Mouse (Mus musculus): ENCODE data around the gene Zmynd19. TPM values are rescaled to one million over a fixed set of nuclear protein-coding genes. Genes with fewer than 3 reads are reported as not detected.
"Not testable (repeated sequence)": the region's sequence is repeated elsewhere in the genome, so short reads cannot be mapped to it uniquely, and the experiment has no call there.

Zmynd19 gene
- polyA plus RNA-seq, 1 experiment from 2014 or later: 17.6 TPM

DNA sequence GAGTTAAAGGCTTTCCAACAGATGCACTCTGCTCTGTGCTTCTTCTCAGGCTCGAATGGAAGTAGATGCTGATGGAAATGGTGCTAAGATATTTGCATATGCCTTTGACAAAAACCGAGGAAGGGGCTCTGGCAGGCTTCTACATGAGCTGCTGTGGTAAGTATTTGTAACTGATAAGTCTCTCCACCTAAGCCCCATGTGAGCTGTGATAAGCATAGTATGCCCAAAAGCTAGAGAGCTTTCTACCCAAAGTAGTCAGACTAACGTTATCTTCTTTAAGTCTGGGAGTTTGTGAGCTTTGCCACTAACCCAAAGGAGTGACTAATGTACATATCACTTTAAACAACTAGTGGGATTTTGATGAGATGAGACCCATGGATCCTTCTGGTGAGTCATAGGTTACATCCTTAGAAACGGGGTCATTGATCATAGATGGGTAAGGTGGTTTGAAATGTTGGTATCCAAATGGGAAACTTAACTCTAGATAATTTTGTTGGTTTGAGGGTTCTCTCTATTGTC is 3.0 kb downstream of the Zmynd19 start:
- Histone ChIP-seq H3K4me3 (no peak overlapping the region), H3K27me3 (no peaks in the 10 kb centered on the region), H3K4me1 (peaks cover 15% of the 10 kb centered on the region), H3K9me3 (no peaks in the 10 kb centered on the region), H3K36me3 (peaks cover 58% of the 10 kb centered on the region), H3K9ac (no peak overlapping the region), H3K4me2 (replicated peaks) (no peak overlapping the region), H3K27ac (no peak overlapping the region)
- no peak for ATAC-seq (ENCODE audit: low FRiP score, low read depth)
- 84% methylated on average over 4 of the region's 4 CpGs for WGBS

DNA sequence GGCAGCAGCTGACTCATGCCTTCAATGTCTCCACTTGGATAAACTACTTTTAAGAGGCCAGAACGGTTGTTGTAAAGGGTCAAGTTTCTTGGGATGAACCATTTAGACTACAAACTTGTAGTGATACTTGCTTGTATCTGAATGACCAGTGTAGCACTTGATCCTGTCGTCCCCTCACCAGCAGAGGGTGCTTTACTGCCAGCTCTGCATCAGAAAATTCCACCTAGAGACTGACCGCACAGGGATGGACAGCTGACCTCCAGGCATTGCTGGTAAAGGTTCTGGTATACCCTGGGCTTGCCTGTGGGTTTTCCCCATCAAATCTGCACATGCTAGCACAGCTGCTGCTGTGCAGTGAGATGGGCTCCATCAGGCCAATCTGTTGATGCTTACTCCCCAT is 11.3 kb downstream of the Zmynd19 start:
- H3K27me3 ChIP-seq: no peaks in the 10 kb centered on the region
- no peaks in the 10 kb centered on the region for H3K9me3 ChIP-seq
- no peak overlapping the region for H3K4me3 ChIP-seq
- no peak overlapping the region for H3K9ac ChIP-seq
- no peak overlapping the region for H3K27ac ChIP-seq
- peaks cover 12% of the 10 kb centered on the region for H3K4me1 ChIP-seq
- no peak overlapping the region for H3K4me2 ChIP-seq (replicated peaks)
- peaks cover 73% of the 10 kb centered on the region for H3K36me3 ChIP-seq
- no peak for ATAC-seq (ENCODE audit: low FRiP score, low read depth)
- WGBS: 35% methylated on average over 3 of the region's 3 CpGs

DNA sequence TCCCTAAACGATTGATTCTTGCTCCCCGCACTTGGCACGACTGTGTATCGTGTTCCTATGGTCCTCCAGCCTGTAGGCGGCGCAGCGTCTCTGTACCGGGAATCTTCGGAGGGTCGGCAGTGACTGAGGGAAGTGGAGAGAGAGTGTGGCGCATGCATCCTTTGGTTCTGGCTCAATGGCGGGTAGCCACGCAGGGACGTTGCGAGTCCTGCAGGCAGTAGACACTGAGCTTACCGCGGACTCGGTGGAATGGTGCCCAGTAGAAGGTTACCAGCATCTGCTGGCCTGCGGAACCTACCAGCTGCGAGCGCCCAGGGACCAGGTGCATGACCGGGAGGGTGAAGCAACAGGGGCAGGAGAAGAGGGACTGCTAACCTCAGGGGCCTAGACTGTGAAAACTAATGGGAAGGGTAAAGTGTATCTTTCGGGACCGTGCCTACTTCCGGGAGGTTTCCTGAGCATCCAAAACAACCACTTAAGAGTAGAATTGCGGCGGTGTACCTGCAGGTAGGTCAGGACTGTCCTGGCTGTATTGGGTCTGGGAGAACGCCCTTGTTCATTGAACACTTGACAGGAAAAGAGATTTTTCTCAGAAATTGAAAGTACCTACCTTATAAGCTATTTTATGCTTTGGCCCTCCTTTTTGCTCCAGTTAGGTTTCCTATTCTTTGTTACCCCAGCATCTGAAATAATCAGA is 12.9 kb downstream of the Zmynd19 start, which contains the start of gene Dph7:
Gene Dph7, plus strand, starts transcription at position 97 of the 697 bp plus-strand sequence.
- Histone ChIP-seq H3K4me2 (replicated peaks) (peak within 1 kb of the TSS; percentile 71), H3K27me3 (no peaks in the 10 kb centered on the region), H3K9me3 (no peaks in the 10 kb centered on the region), H3K36me3 (peaks cover 71% of the 10 kb centered on the region), H3K4me1 (peaks cover 12% of the 10 kb centered on the region), H3K9ac (peak within 1 kb of the TSS; percentile 90), H3K4me3 (peak within 1 kb of the TSS; percentile 87), H3K27ac (no peak within 1 kb of the TSS)
- 1% methylated on average over 28 of the region's 28 CpGs for whole genome bisulfite sequencing
- peak; percentile 89 for ATAC-seq (ENCODE audit: low FRiP score, low read depth)

DNA sequence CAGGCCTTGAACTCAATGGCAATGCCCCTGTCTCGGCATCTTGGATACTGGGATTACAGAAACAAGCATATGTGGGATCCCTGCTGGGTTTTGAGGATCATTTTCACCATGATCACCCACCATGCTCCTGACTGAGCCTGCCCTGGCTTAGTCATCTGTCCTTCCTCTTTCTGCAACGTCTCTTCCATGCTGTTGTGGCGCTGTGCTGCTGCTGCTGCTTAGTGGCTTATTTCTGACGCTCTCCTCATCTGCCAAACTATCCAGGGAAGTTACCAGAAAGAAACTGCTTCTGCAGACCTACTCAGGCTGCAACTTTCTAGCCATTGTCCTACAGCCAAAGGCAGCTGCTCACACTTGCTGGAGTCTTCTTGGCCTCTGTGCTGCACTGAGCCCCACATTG is 20.8 kb downstream of the Zmynd19 start:
- no peak overlapping the region for H3K4me2 ChIP-seq (replicated peaks)
- ATAC-seq (ENCODE audit: low FRiP score, low read depth): no peak
- H3K4me1 ChIP-seq: peaks cover 13% of the 10 kb centered on the region
- H3K9ac ChIP-seq: no peak overlapping the region
- H3K27ac ChIP-seq: no peak overlapping the region
- peaks cover 75% of the 10 kb centered on the region for H3K36me3 ChIP-seq
- WGBS: 83% methylated on average over 4 of the region's 4 CpGs
- H3K9me3 ChIP-seq: no peaks in the 10 kb centered on the region
- H3K4me3 ChIP-seq: no peak overlapping the region
- no peaks in the 10 kb centered on the region for H3K27me3 ChIP-seq

DNA sequence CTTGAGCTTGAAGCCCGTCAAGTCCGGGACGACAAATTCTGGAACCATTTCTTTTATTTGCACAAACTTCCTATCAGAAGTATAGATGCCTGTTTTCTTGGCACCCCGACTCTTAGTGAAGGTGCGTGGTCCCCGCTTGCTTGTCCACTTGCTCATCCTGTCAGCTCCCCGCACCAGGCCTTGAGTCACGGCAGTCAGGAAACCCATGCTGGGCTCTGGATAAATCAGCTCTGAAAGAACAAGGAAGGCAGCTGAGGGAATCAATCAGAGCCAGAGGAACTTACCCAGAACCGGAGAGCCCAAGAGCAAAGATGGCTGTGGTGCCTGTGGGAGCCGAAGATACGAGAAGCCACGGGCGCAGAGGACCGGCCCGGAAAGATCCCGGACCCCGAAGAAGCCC is 24.9 kb downstream of the Zmynd19 start:
- Histone ChIP-seq H3K4me2 (replicated peaks) (peak overlapping the region; percentile 97), H3K36me3 (peaks cover 40% of the 10 kb centered on the region), H3K9ac (peak overlapping the region; percentile 86), H3K4me3 (peak overlapping the region; percentile 82), H3K27ac (peak overlapping the region; percentile 81; the same call in 1 of the 2 replicates), H3K4me1 (peaks cover 18% of the 10 kb centered on the region)
- under 1% methylated on average over 17 of the region's 17 CpGs for WGBS
- not testable (repeated sequence) for H3K27me3 ChIP-seq; H3K9me3 ChIP-seq; ATAC-seq (ENCODE audit: low FRiP score, low read depth)

DNA sequence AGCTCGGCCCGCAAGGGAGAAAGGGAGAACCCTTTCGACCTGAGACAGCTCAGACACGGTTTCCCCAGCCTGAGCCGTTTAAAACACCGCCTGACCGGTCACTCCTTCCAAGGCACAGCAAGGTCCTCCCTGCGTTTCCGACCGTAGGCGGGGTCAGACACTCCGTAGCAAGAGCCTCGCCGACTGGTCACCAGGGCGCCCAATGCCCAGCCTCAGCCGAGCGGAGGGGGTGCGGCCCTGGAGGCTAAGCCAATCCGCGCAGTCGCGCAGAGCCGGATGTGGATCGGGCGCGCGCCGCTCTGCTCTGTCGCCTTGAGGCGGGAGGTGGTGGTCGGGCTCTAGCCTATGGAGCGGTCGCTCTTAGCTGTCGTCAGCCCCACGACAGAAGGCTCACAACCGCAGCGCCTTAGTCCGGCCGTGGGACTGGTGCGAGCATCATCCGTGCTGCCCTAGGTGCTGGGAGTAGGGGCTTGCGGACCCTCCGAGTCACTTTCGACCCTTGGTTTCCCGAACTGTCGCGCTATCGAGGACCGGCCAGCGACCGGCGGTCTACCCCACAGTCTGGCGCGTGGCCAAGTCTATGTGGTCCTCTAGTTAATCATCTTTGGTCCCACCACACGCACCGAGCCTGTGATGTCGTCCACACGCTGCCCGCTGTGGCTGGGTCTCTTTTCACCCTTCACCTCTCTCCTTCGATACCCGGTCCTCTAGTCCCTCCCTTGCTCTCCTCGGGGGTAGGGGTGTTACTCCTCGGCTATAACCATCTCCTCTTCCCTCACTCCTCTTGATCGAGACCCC is 25.5 kb downstream of the Zmynd19 start, which contains the start of gene Mrpl41:
Gene Mrpl41, minus strand, starts transcription at position 193 of the 798 bp plus-strand sequence.
- Histone ChIP-seq H3K27me3 (no peaks in the 10 kb centered on the region), H3K27ac (peak within 1 kb of the TSS; percentile 86), H3K36me3 (peaks cover 34% of the 10 kb centered on the region), H3K4me2 (replicated peaks) (peak within 1 kb of the TSS; percentile 97), H3K9ac (peak within 1 kb of the TSS; percentile 86), H3K4me3 (peak within 1 kb of the TSS; percentile 82), H3K4me1 (peaks cover 18% of the 10 kb centered on the region), H3K9me3 (no peaks in the 10 kb centered on the region)
- under 1% methylated on average over 63 of the region's 64 CpGs for WGBS
- peak; percentile 99 for ATAC-seq (ENCODE audit: low FRiP score, low read depth)

DNA sequence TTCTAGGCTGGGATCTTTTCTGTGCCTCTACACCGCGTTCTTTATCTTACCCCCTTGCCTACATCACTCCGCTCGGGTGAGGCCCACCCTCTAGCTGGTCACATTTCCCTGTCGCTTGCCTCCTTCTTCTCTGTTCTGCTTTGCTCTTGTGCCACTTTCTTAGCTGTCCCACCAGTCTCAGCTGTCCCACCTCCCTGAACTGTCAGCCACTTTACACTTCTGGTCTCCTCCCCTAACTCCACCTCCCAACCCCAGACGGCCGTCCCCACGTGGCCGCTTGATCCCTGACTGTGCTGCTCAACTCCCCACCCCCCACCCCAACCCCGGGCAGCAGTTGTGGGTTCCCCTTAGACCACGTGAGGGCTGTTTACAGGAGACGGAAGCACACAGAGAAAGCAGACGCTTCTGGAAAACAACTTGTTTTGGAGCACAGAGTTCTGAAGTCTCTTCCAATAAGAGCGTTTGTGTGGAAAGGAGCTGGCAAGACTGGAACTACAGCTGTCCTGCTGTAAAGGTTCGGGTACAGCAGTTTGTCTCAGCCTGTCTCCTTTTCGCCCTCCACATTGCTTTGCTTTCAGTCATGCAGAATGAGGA is 26.2 kb downstream of the Zmynd19 start, which contains the start of gene Pnpla7:
Gene Pnpla7, plus strand, starts transcription at position 330 of the 594 bp plus-strand sequence.
- H3K4me3 ChIP-seq: peak within 1 kb of the TSS; percentile 82
- ATAC-seq (ENCODE audit: low FRiP score, low read depth): peak; percentile 57
- no peaks in the 10 kb centered on the region for H3K27me3 ChIP-seq
- H3K9ac ChIP-seq: peak within 1 kb of the TSS; percentile 86
- H3K9me3 ChIP-seq: no peaks in the 10 kb centered on the region
- peaks cover 27% of the 10 kb centered on the region for H3K36me3 ChIP-seq
- peak within 1 kb of the TSS; percentile 86 for H3K27ac ChIP-seq
- H3K4me2 ChIP-seq (replicated peaks): peak within 1 kb of the TSS; percentile 97
- WGBS: under 1% methylated on average over 16 of the region's 16 CpGs
- peaks cover 18% of the 10 kb centered on the region for H3K4me1 ChIP-seq

DNA sequence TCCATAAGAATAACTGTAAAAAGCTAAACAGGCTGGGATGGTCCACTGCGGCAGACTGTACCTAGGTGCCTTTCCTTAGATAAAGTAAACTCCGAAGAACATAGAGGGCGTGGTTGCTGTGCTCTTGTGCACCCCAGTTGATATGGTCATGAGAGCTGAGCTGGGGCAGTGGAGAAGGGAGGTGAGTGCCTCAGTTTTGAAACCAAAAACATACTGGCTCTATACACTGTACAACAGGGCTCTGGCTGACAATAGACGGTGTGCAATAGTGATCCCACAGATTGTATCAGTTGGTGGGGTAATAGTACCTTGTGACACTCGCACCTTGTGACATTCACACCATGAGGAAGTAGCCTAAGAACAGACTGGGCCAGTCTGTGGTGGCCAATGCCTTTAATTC is 27.4 kb downstream of the Zmynd19 start:
- no peaks in the 10 kb centered on the region for H3K9me3 ChIP-seq
- no peak for ATAC-seq (ENCODE audit: low FRiP score, low read depth)
- WGBS: 90% methylated on average over 5 of the region's 5 CpGs
- peaks cover 15% of the 10 kb centered on the region for H3K36me3 ChIP-seq
- no peak overlapping the region for H3K4me3 ChIP-seq
- H3K9ac ChIP-seq: no peak overlapping the region
- no peak overlapping the region for H3K27ac ChIP-seq
- no peak overlapping the region for H3K4me2 ChIP-seq (replicated peaks)
- H3K27me3 ChIP-seq: no peaks in the 10 kb centered on the region
- H3K4me1 ChIP-seq: peaks cover 18% of the 10 kb centered on the region

DNA sequence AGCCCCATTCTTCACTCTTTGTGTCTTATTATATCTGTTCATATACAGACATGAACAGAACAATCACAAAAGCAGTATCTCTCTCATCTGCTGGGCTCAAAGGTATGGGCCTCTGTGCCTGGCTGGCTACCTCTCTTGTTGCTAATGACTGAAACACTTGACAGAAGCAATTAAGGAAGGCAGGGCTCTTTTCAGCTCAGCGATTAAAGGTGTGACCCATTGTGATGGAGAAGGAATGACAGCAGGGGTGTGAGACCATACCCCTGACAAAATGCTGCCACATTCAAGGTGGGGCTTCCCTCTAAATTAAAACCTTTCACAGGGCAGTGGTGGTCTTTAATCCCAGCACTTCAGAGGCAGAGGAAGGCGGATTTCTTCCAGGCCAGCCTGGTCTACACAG is 38.2 kb downstream of the Zmynd19 start:
- H3K4me1 ChIP-seq: no peaks in the 10 kb centered on the region
- no peaks in the 10 kb centered on the region for H3K27me3 ChIP-seq
- 42% methylated on average over 2 of the region's 2 CpGs for WGBS
- H3K4me2 ChIP-seq (replicated peaks): no peak overlapping the region
- H3K27ac ChIP-seq: no peak overlapping the region
- H3K9me3 ChIP-seq: no peaks in the 10 kb centered on the region
- H3K36me3 ChIP-seq: peaks cover 14% of the 10 kb centered on the region
- no peak overlapping the region for H3K9ac ChIP-seq
- H3K4me3 ChIP-seq: no peak overlapping the region
- ATAC-seq (ENCODE audit: low FRiP score, low read depth): no peak

DNA sequence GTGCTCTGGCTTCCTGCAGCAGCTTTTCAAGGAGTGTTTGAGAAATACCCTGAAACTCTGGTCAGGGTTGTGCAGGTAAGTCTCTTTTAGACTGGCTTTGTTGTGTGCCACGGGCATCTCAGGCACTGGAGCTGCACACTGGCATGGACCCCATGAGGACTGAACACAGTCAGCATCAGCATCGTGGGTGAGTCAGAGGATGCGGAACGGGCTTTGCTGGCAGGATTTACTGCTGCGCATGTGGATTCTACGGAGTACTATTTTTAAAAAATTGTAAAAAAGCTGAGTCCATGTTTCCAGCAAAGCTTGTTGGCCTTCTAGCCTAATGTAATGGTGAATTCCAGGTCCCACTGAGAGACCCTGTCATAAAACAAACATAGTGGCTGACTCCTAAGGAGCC is 45.7 kb downstream of the Zmynd19 start:
- WGBS: 93% methylated on average over 6 of the region's 6 CpGs
- H3K27ac ChIP-seq: no peak overlapping the region
- no peak overlapping the region for H3K9ac ChIP-seq
- no peak overlapping the region for H3K4me2 ChIP-seq (replicated peaks)
- H3K9me3 ChIP-seq: no peaks in the 10 kb centered on the region
- no peak for ATAC-seq (ENCODE audit: low FRiP score, low read depth)
- H3K27me3 ChIP-seq: no peaks in the 10 kb centered on the region
- H3K36me3 ChIP-seq: no peaks in the 10 kb centered on the region; the same call in 1 of the 2 replicates
- no peak overlapping the region for H3K4me3 ChIP-seq
- no peaks in the 10 kb centered on the region for H3K4me1 ChIP-seq

DNA sequence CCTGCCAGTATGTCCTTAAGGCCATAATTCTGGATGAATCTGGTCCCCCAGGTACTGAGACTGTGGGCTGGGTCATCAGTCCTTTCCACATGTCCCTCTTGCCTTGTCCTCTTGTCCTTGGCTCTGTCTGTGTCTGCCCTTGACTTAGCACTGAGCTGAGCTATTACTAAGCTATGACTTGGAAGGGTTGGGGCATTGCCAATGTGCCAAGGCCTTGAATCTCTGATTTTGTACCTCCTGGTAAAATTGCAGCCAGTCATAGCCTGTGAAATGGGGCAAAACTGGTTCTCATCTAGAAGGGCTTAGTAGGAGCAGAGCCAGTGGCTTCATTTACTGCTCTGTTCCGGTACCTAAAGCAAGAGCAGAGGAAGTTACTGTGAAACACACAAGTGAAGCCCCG is 46.9 kb downstream of the Zmynd19 start:
- Histone ChIP-seq H3K27ac (no peak overlapping the region), H3K4me3 (no peak overlapping the region), H3K9me3 (no peaks in the 10 kb centered on the region), H3K4me1 (no peaks in the 10 kb centered on the region), H3K4me2 (replicated peaks) (no peak overlapping the region), H3K27me3 (no peaks in the 10 kb centered on the region), H3K9ac (no peak overlapping the region), H3K36me3 (no peaks in the 10 kb centered on the region; the same call in 1 of the 2 replicates)
- no peak for ATAC-seq (ENCODE audit: low FRiP score, low read depth)
- WGBS: 94% methylated on average over 2 of the region's 2 CpGs

All from limb, embryonic 13.5 days (tissue).